Mouse (Mus musculus): ENCODE data around the gene Ptpn23. TPM values are rescaled to one million over a fixed set of nuclear protein-coding genes. Genes with fewer than 3 reads are reported as not detected.
"Not testable (repeated sequence)": the region's sequence is repeated elsewhere in the genome, so short reads cannot be mapped to it uniquely, and the experiment has no call there.

Ptpn23 gene
- polyA plus RNA-seq, 1 experiment: 29.9 TPM

DNA sequence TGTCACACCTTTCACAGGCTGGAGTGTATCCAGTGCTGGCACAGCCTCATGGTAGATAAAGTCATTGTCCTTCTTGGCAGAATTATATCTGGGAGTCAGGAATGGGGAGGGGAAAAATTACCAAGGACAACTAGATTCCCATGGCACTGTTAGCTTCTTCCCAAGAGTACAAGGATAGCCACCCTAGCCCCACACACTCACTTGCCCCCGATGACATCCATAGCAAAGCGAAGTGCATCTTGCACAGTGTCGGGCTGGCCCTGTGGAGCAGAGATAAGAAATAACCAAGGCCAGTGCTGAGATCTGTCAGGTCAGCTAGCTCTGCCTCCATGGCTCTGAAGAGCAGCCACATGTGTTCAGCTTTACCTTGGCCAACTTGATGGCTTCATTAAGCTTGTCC is 17.2 kb downstream of the Ptpn23 start:
- no peak overlapping the region for H3K27ac ChIP-seq (ENCODE audit: insufficient read depth, low read depth, low read length)
- H3K4me1 ChIP-seq (ENCODE audit: control insufficient read depth, insufficient read depth, low read length): no peaks in the 10 kb centered on the region
- TF ChIP-seq CTCF (IDR thresholded peaks at IDR 0.05; ENCODE audit: low read depth, low read length) (no peak), POLR2A (IDR thresholded peaks at IDR 0.05; ENCODE audit: borderline replicate concordance, low read depth, low read length) (no peak)
- no peak overlapping the region for H3K4me3 ChIP-seq (ENCODE audit: insufficient read depth, low read length)

DNA sequence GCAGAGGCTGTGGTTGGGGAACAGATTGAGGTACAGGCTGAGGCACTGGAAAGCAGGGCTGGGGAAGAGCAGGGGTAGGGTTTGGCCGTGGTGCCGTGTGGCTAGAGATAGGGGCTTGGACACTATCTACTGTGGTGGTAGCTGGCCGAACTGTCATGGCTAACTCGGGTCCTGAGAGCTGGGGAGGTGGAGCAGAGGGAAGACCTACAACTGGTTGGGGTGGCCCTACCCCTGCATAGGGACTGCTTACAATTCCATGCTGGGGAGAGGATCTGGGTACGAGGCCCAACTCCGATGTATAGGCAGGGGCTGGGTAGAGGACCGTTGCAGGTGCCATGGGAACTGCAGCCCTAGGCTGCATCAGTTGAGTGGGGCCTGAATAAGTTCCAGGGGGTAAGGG is 20.0 kb downstream of the Ptpn23 start:
- Histone ChIP-seq H3K4me1 (ENCODE audit: control insufficient read depth, insufficient read depth, low read length) (no peaks in the 10 kb centered on the region), H3K4me3 (ENCODE audit: insufficient read depth, low read length) (no peak overlapping the region), H3K27ac (ENCODE audit: insufficient read depth, low read depth, low read length) (no peak overlapping the region)
- no peak for TF ChIP-seq POLR2A (IDR thresholded peaks at IDR 0.05; ENCODE audit: borderline replicate concordance, low read depth, low read length)
- no peak for TF ChIP-seq CTCF (IDR thresholded peaks at IDR 0.05; ENCODE audit: low read depth, low read length)

DNA sequence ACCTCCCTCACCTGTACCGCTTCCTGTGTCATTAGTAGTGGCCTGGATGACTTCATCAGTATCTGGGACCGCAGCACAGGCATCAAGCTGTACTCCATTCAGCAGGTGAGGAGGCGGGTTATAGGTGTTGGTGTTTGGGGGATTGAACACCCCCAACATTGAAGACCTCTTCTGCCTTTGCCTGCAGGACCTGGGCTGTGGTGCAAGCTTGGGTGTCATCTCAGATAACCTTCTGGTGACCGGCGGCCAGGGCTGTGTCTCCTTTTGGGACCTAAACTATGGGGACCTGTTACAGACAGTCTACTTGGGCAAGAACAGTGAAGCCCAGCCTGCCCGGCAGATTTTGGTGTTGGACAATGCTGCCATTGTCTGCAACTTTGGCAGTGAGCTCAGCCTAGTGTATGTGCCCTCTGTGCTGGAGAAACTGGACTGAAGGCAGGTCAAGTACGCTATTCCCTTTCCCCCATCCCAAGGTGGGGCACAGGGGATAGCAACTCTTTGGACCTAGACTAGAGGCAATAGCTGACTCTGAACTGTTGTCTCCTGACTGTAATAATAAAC is 23.6 kb downstream of the Ptpn23 start:
- Histone ChIP-seq H3K4me3 (ENCODE audit: insufficient read depth, low read length) (no peak overlapping the region), H3K4me1 (ENCODE audit: control insufficient read depth, insufficient read depth, low read length) (no peaks in the 10 kb centered on the region), H3K27ac (ENCODE audit: insufficient read depth, low read depth, low read length) (no peak overlapping the region)
- TF ChIP-seq CTCF (IDR thresholded peaks at IDR 0.05; ENCODE audit: low read depth, low read length) (no peak), POLR2A (IDR thresholded peaks at IDR 0.05; ENCODE audit: borderline replicate concordance, low read depth, low read length) (no peak)

DNA sequence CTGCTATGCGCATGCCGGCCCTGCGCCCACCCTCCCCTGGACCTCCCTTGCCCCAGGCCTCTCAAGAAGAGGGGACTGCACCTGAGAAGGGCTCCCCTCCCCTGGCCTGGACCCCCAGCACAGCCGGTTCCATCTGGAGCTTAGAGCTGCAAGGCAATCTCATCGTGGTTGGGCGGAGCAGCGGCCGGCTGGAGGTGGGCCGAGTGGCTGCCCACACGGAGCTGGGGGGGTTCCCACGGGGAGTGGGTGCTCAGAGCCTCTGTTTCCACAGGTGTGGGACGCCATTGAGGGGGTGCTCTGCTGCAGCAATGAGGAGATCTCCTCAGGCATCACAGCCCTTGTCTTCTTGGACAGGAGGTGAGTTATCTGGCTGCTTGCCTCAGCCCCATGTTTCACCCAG is 26.7 kb downstream of the Ptpn23 start:
- no peak for TF ChIP-seq POLR2A (IDR thresholded peaks at IDR 0.05; ENCODE audit: borderline replicate concordance, low read depth, low read length)
- Histone ChIP-seq H3K4me1 (ENCODE audit: control insufficient read depth, insufficient read depth, low read length) (no peaks in the 10 kb centered on the region), H3K4me3 (ENCODE audit: insufficient read depth, low read length) (no peak overlapping the region), H3K27ac (ENCODE audit: insufficient read depth, low read depth, low read length) (no peak overlapping the region)

DNA sequence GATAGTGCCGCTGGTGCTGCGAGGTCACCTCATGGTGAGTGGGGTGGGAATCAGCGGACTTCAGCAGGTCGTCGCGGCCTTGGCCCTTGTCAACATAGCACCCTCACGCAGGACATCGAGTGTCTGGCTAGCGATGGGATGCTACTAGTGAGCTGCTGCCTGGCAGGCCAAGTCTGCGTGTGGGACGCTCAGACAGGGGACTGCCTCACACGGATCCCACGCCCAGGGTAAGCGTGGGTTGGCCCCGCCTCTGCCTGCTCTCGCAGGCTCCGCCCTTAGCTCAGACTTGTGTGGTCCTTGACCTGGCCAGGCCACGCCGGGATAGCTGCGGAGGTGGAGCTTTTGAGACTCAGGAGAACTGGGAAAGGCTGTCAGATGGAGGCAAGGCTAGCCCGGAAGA is 27.4 kb downstream of the Ptpn23 start:
- Histone ChIP-seq H3K4me1 (ENCODE audit: control insufficient read depth, insufficient read depth, low read length) (no peaks in the 10 kb centered on the region), H3K27ac (ENCODE audit: insufficient read depth, low read depth, low read length) (no peak overlapping the region), H3K4me3 (ENCODE audit: insufficient read depth, low read length) (no peak overlapping the region)
- TF ChIP-seq POLR2A (IDR thresholded peaks at IDR 0.05; ENCODE audit: borderline replicate concordance, low read depth, low read length): no peak
- no peak for TF ChIP-seq CTCF (IDR thresholded peaks at IDR 0.05; ENCODE audit: low read depth, low read length)

DNA sequence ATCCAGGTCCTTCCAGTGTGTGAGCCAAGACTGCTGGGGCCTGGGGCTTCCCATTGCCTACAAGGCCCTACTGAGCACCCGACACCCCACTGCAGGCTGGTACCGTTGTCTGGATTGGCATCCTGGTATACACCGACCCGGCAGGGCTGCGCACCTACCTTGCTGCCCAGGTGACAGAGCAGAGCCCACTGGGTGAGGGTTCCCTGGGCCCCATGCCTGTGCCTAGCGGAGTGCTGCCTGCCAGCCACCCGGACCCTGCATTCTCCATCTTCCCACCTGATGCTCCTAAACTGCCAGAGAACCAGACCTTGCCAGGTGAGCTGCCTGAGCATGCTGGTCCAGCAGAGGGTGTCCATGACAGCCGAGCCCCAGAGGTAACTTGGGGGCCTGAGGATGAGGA is 28.7 kb downstream of the Ptpn23 start:
- TF ChIP-seq POLR2A (IDR thresholded peaks at IDR 0.05; ENCODE audit: borderline replicate concordance, low read depth, low read length) (no peak), CTCF (IDR thresholded peaks at IDR 0.05; ENCODE audit: low read depth, low read length) (no peak)
- no peaks in the 10 kb centered on the region for H3K4me1 ChIP-seq (ENCODE audit: control insufficient read depth, insufficient read depth, low read length)

DNA sequence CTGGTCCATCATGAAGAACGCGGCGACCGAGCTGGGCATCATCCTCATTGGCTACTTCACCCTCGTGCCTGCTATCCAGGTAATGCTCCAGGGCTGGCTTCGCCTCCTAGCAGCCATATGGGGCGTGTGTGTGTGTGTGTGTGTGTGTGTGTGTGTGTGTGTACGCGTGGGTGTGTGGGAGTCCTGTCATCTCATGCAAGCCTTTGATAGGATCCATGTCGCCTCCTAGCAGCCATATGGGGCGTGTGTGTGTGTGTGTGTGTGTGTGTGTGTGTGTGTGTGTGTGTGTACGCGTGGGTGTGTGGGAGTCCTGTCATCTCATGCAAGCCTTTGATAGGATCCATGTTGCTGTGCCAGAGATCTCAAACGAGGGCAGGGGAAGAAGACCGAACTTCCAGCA is 30.4 kb downstream of the Ptpn23 start:
- H3K27ac ChIP-seq (ENCODE audit: insufficient read depth, low read depth, low read length); H3K4me3 ChIP-seq (ENCODE audit: insufficient read depth, low read length); H3K4me1 ChIP-seq (ENCODE audit: control insufficient read depth, insufficient read depth, low read length): not testable (repeated sequence)

More for the DNA sequence above, 28.7 kb downstream of the Ptpn23 start:
- H3K4me3 ChIP-seq (ENCODE audit: insufficient read depth, low read length): no peak overlapping the region
- no peak overlapping the region for H3K27ac ChIP-seq (ENCODE audit: insufficient read depth, low read depth, low read length)

DNA sequence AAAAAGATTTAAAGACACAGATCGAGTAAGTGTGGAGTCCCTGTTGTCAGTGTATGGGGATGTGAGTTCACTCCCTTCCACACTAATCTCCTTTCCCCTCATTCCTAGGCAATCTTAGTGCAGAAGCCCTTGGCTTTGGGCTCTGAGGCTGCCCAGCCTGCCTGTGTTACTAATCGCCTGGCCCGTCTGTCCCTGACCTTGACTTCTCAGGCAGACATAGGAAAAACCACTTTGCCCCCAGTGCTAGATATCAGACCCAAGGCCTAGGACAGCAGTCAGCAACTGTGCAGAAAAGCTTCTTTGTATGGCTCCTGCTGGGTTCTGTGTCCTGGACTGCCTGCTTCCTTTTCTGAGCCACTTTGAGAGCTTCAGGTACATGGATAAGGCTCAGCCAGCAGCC is 32.3 kb downstream of the Ptpn23 start:
- Histone ChIP-seq H3K4me1 (ENCODE audit: control insufficient read depth, insufficient read depth, low read length) (no peaks in the 10 kb centered on the region), H3K4me3 (ENCODE audit: insufficient read depth, low read length) (no peak overlapping the region), H3K27ac (ENCODE audit: insufficient read depth, low read depth, low read length) (no peak overlapping the region)
- TF ChIP-seq POLR2A (IDR thresholded peaks at IDR 0.05; ENCODE audit: borderline replicate concordance, low read depth, low read length) (no peak), CTCF (IDR thresholded peaks at IDR 0.05; ENCODE audit: low read depth, low read length) (no peak)

DNA sequence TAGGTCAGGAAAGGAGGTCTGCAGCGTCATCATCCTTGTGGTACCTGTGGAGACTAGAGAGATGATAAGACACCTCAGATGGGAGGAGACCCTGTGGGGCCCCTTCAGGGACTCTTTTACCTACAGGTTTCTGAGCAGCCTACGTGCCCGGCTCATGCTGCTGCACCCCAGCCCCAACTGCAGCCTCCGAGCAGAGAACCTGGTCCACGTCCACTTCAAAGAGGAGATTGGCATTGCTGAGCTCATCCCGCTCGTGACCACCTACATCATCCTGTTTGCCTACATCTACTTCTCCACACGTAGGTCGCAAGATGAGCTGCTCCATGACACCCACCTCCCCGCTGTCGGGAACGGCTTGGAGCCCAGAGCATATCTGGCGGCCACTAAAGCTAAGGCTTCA is 34.1 kb downstream of the Ptpn23 start:
- TF ChIP-seq POLR2A (IDR thresholded peaks at IDR 0.05; ENCODE audit: borderline replicate concordance, low read depth, low read length) (no peak), CTCF (IDR thresholded peaks at IDR 0.05; ENCODE audit: low read depth, low read length) (no peak)
- H3K4me3 ChIP-seq (ENCODE audit: insufficient read depth, low read length): no peak overlapping the region
- no peak overlapping the region for H3K27ac ChIP-seq (ENCODE audit: insufficient read depth, low read depth, low read length)

DNA sequence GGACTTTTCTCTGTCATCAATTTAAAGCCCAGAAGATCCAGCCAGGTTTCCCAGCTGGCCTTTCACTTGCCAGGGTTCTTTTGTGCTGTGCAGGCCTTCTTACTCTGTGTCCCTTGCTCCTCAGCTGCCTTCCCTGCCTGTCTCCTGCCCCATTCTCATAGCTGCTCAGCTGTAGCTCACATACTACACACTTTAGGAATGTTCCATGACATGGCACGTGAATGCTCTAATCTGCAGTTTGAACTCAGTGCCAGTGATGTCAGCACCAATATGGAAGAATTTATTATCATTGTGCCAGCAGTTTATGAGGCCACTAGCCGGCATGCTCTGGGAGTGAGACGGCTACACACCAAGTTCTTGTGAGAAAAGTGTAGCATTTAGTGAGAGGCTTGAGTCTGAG is 38.2 kb downstream of the Ptpn23 start:
- Histone ChIP-seq H3K4me3 (ENCODE audit: insufficient read depth, low read length) (no peak overlapping the region), H3K27ac (ENCODE audit: insufficient read depth, low read depth, low read length) (no peak overlapping the region), H3K4me1 (ENCODE audit: control insufficient read depth, insufficient read depth, low read length) (peaks cover 7% of the 10 kb centered on the region)
- TF ChIP-seq CTCF (IDR thresholded peaks at IDR 0.05; ENCODE audit: low read depth, low read length): no peak
- TF ChIP-seq POLR2A (IDR thresholded peaks at IDR 0.05; ENCODE audit: borderline replicate concordance, low read depth, low read length): no peak

More for the DNA sequence above, 34.1 kb downstream of the Ptpn23 start:
- H3K4me1 ChIP-seq (ENCODE audit: control insufficient read depth, insufficient read depth, low read length): no peaks in the 10 kb centered on the region

DNA sequence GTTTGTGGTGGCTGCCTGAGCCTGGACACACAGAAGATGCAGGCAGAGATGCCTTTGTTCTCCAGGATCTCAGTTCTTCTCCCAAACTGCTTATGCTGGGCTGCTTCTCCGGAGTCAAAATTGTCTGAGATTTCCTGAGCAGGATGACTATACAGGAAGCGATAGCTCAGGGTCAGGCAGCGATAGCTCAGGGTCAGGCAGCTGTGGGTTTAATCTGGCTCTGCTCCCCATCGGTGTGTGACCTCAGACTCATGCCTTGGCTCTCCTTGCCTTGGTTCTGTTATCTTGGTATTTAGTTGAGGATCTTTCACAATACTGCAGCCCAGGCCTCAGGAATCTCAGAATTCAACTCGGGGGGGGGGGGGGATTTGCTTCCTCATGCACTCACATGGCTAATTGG is 41.3 kb downstream of the Ptpn23 start:
- Histone ChIP-seq H3K4me3 (ENCODE audit: insufficient read depth, low read length) (no peak overlapping the region), H3K4me1 (ENCODE audit: control insufficient read depth, insufficient read depth, low read length) (peaks cover 7% of the 10 kb centered on the region), H3K27ac (ENCODE audit: insufficient read depth, low read depth, low read length) (no peak overlapping the region)
- no peak for TF ChIP-seq POLR2A (IDR thresholded peaks at IDR 0.05; ENCODE audit: borderline replicate concordance, low read depth, low read length)
- TF ChIP-seq CTCF (IDR thresholded peaks at IDR 0.05; ENCODE audit: low read depth, low read length): no peak

All from bone marrow macrophage, adult 2 months (primary cell).